Mouse (Mus musculus) midbrain, embryonic 16.5 days (tissue): ENCODE data around the gene Tmem98. TPM values are rescaled to one million over a fixed set of nuclear protein-coding genes. Genes with fewer than 3 reads are reported as not detected.

ENCODE experiments used
- ATAC-seq: fragments of 200-750 bp; cut with Nextera tagmentation; 2 replicates; pipeline ENCODE4 v1.8.0; 2017; ENCODE audit warnings: moderate TSS enrichment
- H3K27ac ChIP-seq: fragments of 300-500 bp; sonication (generic); 2 replicates; pipeline ENCODE4 v1.5.1; 2014; ENCODE audit warnings: mild to moderate bottlenecking, low read length, mixed read lengths
- H3K27me3 ChIP-seq: fragments of 300-500 bp; sonication (generic); 2 replicates; pipeline ENCODE4 v1.6.1; 2014; ENCODE audit warnings: low read depth, low read length, mixed read lengths; ENCODE audit not compliant: control insufficient read depth, insufficient read depth
- H3K36me3 ChIP-seq: fragments of 300-500 bp; sonication (generic); 2 replicates; pipeline ENCODE4 v1.6.1; 2014; ENCODE audit warnings: mild to moderate bottlenecking, low read length, moderate library complexity, mixed read lengths; ENCODE audit not compliant: control insufficient read depth, insufficient read depth
- H3K4me1 ChIP-seq: fragments of 300-500 bp; sonication (generic); 2 replicates; pipeline ENCODE4 v1.6.1; 2014; ENCODE audit warnings: mild to moderate bottlenecking, low read length, mixed read lengths; ENCODE audit not compliant: control insufficient read depth, insufficient read depth
- H3K4me2 ChIP-seq: fragments of 300-500 bp; sonication (generic); 2 replicates; pipeline ENCODE4 v1.6.1; 2014; ENCODE audit warnings: mild to moderate bottlenecking, low read length, mixed read lengths
- H3K4me3 ChIP-seq: fragments of 300-500 bp; sonication (generic); 2 replicates; pipeline ENCODE4 v1.5.1; 2014; ENCODE audit warnings: low read depth, mild to moderate bottlenecking, low read length, moderate library complexity, mixed read lengths
- H3K9ac ChIP-seq: fragments of 300-500 bp; sonication (generic); 2 replicates; pipeline ENCODE4 v1.6.1; 2014; ENCODE audit warnings: low read depth, low read length, mixed read lengths
- H3K9me3 ChIP-seq: fragments of 300-500 bp; sonication (generic); replicated peaks from 2 replicates; pipeline ENCODE4 v1.6.1; 2014; ENCODE audit warnings: mild to moderate bottlenecking, low read length, mixed read lengths; ENCODE audit not compliant: control insufficient read depth, poor library complexity, severe bottlenecking
- whole genome bisulfite sequencing: fragments of 180-500 bp; shearing (Covaris S2); extraction: QIAGEN DNeasy Blood & Tissue Kit; methylation state at CpG from one replicate; pipeline ENCODE4 v1.1.7; 2014; 5-methylcytosine and 5-hydroxymethylcytosine counted together
- polyA plus RNA-seq: library from polyadenylated mRNA; unstranded; fragments of >200 nt; fragmentation: Nextera tagmentation; extraction: Ambion mirVana; gene quantifications from 2 replicates; pipeline ENCODE4 v1.2.1, GENCODE M21; 2015

The Tmem98 gene
- polyA plus RNA-seq, 1 experiment from 2014 or later = 18.6 TPM

DNA sequence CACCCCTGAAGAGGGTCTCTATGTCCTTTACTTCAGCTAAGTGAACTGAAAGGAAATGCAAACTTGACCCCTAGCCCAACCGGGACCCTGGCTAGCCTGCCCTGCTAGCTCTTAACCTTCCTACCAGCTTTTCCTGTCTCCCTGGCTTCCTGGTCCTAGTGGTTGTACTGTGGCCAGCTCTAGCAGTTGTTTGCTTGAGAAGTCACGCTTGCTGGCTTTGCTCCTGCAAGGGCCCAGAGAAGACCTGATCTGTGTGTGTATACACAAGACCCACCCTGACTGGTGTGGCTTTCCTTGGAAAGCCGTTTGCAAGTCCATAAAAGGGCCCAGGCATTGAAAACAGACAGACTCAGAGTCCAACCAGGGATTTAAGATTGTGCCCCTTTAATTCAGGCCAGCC is 7.3 kb upstream of the Tmem98 start:
- 64% methylated on average over 3 of the region's 3 CpGs for WGBS
- Histone ChIP-seq H3K9ac (no peak overlapping the region), H3K4me3 (no peak overlapping the region), H3K27me3 (no peaks in the 10 kb centered on the region), H3K9me3 (no peaks in the 10 kb centered on the region), H3K27ac (no peak overlapping the region), H3K36me3 (no peaks in the 10 kb centered on the region), H3K4me2 (no peak overlapping the region), H3K4me1 (no peaks in the 10 kb centered on the region)
- ATAC-seq = no peak

DNA sequence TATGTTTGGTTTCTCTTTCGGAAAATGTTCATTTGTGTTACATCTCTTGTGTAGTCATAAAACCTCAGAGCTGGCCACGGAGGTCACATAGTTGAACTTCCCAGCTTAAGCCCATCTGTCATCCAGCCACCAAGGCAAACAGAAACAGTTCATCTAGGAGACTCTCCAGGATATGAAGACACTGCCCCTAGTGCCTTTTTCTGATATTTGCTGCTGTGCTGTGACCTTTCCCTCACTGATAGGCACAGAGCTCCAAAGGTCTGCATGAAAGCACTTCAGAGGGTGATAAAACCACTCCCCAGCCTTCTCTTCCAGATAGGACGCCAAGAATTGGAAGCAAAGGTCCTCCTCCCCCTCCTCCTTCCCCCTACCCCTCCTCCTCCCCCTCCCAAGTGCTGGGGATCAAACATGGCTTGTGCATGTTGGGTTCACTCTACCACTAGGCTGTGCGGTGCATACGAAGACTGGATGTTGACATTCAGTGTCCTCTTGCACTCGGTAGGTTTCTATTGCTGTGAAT is 1.4 kb upstream of the Tmem98 start:
- H3K9ac ChIP-seq = no peak overlapping the region
- no peaks in the 10 kb centered on the region for H3K36me3 ChIP-seq
- 79% methylated on average over 6 of the region's 6 CpGs for WGBS
- no peak overlapping the region for H3K4me3 ChIP-seq
- H3K27me3 ChIP-seq = no peaks in the 10 kb centered on the region
- H3K9me3 ChIP-seq = no peaks in the 10 kb centered on the region
- no peak for ATAC-seq
- H3K4me2 ChIP-seq = no peak overlapping the region
- no peak overlapping the region for H3K27ac ChIP-seq
- peaks cover 14% of the 10 kb centered on the region for H3K4me1 ChIP-seq

DNA sequence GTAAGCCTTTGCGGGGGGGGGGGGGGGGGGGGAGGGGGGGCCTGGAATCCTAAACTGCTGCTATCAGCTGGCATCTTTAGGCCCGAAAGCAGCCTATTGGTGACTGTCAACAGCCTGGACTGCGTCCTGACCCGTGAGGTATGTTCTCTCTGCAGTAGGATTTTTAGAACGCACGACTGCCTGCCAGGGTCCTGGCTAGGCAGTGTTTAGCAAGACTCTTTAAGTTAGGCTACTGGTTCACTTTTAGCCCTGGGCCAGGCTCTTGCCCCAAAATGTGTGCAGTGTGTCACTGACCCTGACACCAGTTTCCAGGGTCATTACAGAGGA is 346 bp upstream of the Tmem98 start:
- Histone ChIP-seq H3K4me3 (peak overlapping the region; percentile 55; the same call in 1 of the 2 replicates), H3K27ac (no peak overlapping the region), H3K9me3 (no peaks in the 10 kb centered on the region), H3K27me3 (no peaks in the 10 kb centered on the region), H3K9ac (peak overlapping the region; percentile 72; the same call in 1 of the 2 replicates), H3K4me2 (peak overlapping the region; percentile 95), H3K4me1 (peaks cover 14% of the 10 kb centered on the region), H3K36me3 (no peaks in the 10 kb centered on the region)
- peak; percentile 45; the same call in 1 of the 2 replicates for ATAC-seq
- 45% methylated on average over 5 of the region's 6 CpGs for WGBS

DNA sequence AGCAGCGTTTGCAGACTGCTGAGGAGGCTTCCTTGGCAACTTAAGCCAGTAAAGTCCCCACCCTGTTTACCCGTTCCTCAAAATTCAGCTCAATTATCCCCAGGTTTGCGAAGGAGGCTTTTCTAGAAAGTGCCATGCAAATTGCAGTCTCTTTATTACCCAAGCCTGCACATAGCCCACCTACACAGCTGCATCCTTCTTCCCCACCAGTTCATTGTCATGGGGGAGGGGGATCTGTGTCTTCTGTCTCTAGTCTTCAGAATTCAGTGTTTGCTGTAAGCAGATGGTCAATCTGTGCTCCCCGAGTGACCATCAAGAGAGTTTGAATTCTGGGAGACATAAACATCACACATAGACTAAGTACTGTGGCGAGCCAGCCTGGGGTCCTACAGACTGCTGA is 1.2 kb downstream of the Tmem98 start:
- Histone ChIP-seq H3K4me3 (peak overlapping the region; percentile 55), H3K36me3 (no peaks in the 10 kb centered on the region), H3K9me3 (no peaks in the 10 kb centered on the region), H3K9ac (0 out of 2 replicates have a peak overlapping the region, but pooled peaks have one; percentile 72), H3K27me3 (no peaks in the 10 kb centered on the region), H3K4me2 (peak overlapping the region; percentile 95), H3K27ac (no peak overlapping the region), H3K4me1 (peaks cover 14% of the 10 kb centered on the region)
- ATAC-seq = no peak
- WGBS = 25% methylated on average over 5 of the region's 5 CpGs

DNA sequence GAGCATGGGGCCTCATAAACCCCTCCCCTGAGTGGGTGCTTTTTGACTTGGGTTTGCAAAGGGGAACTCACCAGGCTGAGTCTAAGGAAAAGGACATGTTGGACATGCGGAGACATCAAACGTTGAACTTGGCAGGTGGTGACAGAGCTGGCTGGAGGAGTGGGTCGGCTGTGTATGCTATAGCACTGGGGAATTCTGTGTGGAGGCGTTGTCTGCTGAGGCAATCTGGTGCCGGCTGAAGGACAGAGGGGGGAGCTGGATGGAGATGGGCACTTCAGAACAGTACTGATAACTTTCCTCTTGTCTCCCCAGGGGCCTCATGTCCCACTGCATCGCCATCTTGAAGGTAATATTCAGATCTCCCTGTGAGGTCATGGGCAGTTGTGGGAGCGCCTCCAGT is 5.4 kb downstream of the Tmem98 start:
- Histone ChIP-seq H3K27me3 (no peaks in the 10 kb centered on the region), H3K36me3 (no peaks in the 10 kb centered on the region), H3K4me2 (no peak overlapping the region), H3K9ac (no peak overlapping the region), H3K27ac (no peak overlapping the region), H3K9me3 (no peaks in the 10 kb centered on the region), H3K4me1 (peaks cover 10% of the 10 kb centered on the region), H3K4me3 (no peak overlapping the region)
- 87% methylated on average over 7 of the region's 7 CpGs for WGBS
- no peak for ATAC-seq

DNA sequence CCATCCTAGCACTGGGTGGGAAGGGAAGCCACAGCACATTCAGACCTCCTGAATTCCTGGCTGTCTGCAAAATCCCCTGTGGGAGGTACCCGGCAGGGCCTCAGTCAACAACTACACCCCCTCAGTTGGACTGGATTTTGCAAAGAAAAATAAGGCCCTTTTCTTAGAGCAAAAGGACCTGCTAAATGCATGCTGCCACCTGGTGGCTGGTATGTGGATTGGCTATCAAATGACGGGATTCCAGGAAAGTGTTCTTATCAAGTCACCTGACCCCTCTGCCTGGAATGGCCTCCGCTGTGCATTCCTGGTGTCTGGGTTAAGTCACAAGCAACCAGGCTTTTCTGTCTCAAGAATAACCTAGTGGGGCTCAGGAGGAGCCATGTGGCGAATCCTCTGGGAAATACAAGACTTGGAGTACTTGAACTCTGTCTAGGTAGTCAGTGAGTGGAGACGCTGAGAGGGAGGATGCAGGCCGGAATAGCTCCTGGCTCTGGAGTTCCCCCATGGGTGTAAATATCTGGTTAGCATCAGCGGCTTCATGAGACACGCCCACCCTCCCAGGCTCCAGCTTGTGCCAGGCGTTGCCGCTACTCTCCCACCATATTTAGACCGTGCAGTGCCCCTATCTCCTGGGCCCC is 8.2 kb downstream of the Tmem98 start:
- Histone ChIP-seq H3K4me3 (no peak overlapping the region), H3K4me1 (no peaks in the 10 kb centered on the region), H3K9me3 (no peaks in the 10 kb centered on the region), H3K27me3 (no peaks in the 10 kb centered on the region), H3K27ac (no peak overlapping the region), H3K36me3 (no peaks in the 10 kb centered on the region), H3K9ac (no peak overlapping the region), H3K4me2 (no peak overlapping the region)
- 45% methylated on average over 11 of the region's 11 CpGs for WGBS
- ATAC-seq = peak; percentile 71

DNA sequence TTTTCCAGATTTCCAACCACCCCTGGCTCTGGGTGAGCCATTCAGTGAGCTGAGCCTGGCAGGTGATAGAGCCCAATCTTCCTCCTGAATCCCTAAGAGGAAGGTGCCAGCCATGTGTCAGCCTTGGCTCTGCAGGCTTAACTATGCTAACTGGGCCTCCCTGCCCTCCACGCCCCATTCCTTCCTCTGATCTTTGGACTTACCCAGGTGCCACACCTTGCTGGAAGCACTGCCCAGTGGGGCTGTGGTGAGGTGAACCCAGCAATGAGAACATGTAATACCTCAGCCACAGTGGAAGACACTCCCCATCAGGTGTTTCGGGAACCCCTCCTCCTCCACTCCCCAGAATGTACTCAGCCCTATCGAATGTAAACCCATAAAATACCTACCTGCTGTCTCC is 10.1 kb downstream of the Tmem98 start:
- Histone ChIP-seq H3K9ac (no peak overlapping the region), H3K4me2 (no peak overlapping the region), H3K27ac (no peak overlapping the region), H3K9me3 (no peaks in the 10 kb centered on the region), H3K4me3 (no peak overlapping the region), H3K36me3 (no peaks in the 10 kb centered on the region), H3K27me3 (no peaks in the 10 kb centered on the region), H3K4me1 (no peaks in the 10 kb centered on the region)
- 97% methylated on average over 3 of the region's 3 CpGs for WGBS
- no peak for ATAC-seq

DNA sequence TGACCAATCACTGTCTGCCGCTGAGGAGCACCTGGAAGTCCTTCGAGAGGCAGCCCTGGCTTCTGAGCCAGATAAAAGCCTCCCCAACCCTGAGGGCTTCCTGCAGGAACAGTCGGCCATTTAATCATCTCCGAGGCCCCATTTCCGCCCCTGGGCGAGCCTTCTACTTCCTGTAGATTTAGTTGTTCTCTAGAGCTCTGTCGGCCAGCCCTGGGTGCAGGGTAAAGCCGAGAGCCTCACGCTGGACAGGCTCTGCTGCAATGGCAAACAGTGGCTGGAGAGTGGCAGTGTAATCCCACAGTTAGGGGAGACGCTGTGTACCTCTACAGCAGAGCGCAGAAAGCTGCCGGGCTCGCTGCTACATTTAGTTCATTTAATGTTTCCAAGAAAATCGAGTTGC is 11.3 kb downstream of the Tmem98 start:
- Histone ChIP-seq H3K36me3 (no peaks in the 10 kb centered on the region), H3K27me3 (no peaks in the 10 kb centered on the region), H3K9ac (no peak overlapping the region), H3K27ac (no peak overlapping the region), H3K4me1 (no peaks in the 10 kb centered on the region), H3K9me3 (no peaks in the 10 kb centered on the region), H3K4me2 (peak overlapping the region; percentile 17; the same call in 1 of the 2 replicates), H3K4me3 (no peak overlapping the region)
- ATAC-seq = peak; percentile 82; the same call in 1 of the 2 replicates
- WGBS = 45% methylated on average over 14 of the region's 14 CpGs

DNA sequence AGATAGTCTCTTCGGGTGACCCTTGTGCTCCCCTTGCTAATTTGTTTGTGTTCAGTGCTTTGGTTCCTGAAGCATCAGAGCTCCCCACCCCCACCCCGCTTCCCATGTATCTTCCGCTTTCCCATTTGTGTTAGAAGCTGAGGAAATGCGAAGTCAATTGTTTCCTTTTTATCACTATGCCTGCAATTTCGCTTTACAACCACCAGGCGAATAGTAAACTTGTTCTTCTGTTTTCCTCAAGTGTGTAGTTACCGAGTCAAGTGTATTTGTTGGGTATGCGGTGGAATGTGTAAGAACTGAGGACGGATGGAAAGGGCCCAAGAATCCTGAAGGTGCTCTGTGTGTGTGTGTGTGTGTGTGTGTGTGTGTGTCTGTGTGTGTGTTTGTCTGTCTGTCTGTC is 11.8 kb downstream of the Tmem98 start:
- Histone ChIP-seq H3K9ac (no peak overlapping the region), H3K36me3 (no peaks in the 10 kb centered on the region), H3K4me3 (no peak overlapping the region), H3K27me3 (no peaks in the 10 kb centered on the region), H3K4me2 (no peak overlapping the region), H3K27ac (no peak overlapping the region), H3K9me3 (no peaks in the 10 kb centered on the region), H3K4me1 (no peaks in the 10 kb centered on the region)
- ATAC-seq = no peak
- 89% methylated on average over 9 of the region's 9 CpGs for WGBS
